Mouse (Mus musculus) gastrocnemius, postnatal 25 days (tissue): Measurements from ENCODE around the gene Srpk1. TPM values are rescaled to one million over a fixed set of nuclear protein-coding genes. Genes with fewer than 3 reads are reported as not detected.
A peak's percentile ranks its signal among the peaks of the same experiment; 100 is the strongest.

ENCODE experiments used
- DNase-seq: peaks from one replicate; pipeline ENCODE4 v3.0.0; 2022
- total RNA-seq, 2 experiments: library from RNA; stranded (reverse); gene quantifications; 1 replicate in 1 of 2; 2 replicates in 1 of 2; pipeline ENCODE4 v1.2.3; 2021

Srpk1 gene
- total RNA-seq, 2 experiments from 2014 or later: 25.0 to 31.4 TPM

- no peak for DNase-seq
Observed at GRCm38 (mm10) chr17:28615332-28615731, 7.2 kb downstream of the Srpk1 start.

GRCm38 (mm10) chr17:28613096-28613495, 9.4 kb downstream of the Srpk1 start:
- DNase-seq: no peak

GRCm38 (mm10) chr17:28612603-28613002, 9.9 kb downstream of the Srpk1 start:
- DNase-seq: no peak

DNA sequence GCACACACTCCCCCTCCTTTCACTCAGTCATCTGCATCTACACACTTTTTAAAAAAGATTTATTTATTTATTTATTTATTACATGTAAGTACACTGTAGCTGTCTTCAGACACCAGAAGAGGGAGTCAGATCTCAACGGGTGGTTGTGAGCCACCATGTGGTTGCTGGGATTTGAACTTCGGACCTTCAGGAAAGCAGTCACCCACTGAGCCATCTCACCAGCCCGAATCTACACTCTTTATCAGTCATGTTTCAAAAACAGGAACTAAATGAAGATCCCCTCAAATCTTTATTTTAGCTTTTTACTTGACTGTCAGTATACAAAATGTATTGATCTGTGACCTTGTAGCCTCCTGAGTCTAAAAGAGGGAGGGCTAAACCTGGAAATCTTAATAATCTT, 13.0 kb downstream of the Srpk1 start:
- no peak for DNase-seq

DNA sequence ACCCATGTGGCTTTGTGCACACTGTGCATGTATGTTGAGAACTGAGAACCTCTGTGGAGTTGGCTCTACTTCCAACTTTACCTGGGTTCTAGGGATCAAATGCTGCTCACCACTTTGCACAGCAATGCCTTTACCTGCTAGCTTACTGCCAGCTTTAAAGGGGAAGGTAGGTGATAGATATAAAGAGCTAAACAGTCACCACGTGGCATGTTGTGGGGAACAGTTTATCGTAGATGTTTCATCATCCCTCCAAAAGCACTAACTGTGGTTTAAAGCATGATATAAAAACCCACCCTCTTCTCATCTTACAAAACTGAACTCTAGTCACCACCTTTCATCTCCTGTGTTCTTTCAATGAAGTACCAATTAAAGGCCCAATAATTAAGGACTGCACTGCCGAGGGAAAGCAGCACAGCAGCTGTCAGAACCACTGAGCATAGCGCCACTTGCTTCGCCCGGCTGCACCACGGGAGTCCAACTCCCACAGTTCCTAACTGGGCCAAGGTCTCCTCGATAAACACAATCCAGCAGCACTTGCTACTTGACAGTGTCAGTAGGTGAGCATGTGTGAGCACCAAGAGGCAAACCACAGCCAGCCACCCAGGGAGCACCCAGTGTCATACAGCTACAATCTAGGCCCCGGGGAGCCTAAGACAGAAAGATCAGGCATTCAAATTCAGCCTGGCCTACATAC, 20.8 kb downstream of the Srpk1 start:
- DNase-seq: no peak

- DNase-seq: no peak
Observed at GRCm38 (mm10) chr17:28600780-28601179, 21.7 kb downstream of the Srpk1 start.

DNA sequence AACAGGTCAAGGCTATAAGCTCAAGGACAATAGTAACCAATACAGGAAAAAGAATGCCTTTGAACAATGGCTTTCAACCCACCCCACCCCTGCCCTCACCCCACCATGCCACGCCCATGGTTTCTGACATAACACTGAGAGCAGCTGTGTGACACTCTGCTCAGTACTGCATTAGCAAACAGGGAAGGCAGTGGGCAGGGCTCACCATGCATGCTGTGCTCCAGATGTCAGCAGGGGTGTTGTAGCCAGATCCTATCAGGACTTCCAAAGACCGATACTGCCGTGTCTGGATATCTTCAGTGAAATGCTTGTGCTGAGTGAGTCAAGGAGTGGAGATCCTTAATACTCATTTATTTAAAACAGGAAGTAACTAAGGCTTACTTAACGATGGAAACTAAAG, 28.5 kb downstream of the Srpk1 start:
- no peak for DNase-seq

- peak; percentile 48 for DNase-seq
Observed at GRCm38 (mm10) chr17:28592998-28593397, 29.5 kb downstream of the Srpk1 start.

- DNase-seq: no peak
Observed at GRCm38 (mm10) chr17:28591476-28591875, 31.0 kb downstream of the Srpk1 start.

GRCm38 (mm10) chr17:28590596-28590995, 31.9 kb downstream of the Srpk1 start:
- DNase-seq: no peak

DNA sequence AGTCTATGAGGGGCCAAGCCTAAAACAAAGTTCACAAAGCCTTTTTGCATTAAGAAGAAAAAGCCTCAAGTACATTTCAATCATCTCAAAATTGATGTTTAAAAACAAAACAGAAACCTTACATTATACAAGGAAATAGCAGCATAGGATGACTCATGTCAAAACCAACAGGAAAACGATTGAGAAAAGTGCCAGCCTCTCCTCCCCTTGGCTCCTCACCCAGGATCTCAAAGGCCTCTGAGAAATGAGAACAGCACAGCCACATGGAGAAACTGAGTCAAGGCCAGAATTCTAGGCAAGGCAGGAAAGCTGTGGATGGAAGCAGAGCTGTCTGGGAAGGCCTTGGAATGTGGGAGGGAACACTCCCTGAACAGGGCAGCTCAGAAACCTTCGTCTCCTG, 33.9 kb downstream of the Srpk1 start:
- DNase-seq: no peak

DNA sequence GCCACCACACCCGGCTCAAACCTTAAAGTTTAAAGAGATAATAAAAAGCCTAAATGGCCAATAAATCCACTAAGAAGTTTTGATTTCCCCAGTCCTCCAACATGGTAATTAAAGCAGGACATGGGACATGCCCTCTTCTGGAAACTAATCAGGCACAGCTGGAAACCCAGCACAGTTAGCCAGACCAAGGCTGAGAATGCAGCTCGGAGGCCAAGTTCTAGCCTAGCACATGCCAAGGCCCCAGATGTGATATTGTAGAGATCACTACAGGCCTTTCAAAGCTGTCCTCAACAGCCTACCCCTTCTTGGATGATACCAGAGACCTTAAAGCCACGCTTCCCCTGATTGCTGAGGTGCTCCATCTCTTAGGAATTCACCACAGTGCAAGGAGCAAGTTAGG, 36.0 kb downstream of the Srpk1 start:
- no peak for DNase-seq

DNA sequence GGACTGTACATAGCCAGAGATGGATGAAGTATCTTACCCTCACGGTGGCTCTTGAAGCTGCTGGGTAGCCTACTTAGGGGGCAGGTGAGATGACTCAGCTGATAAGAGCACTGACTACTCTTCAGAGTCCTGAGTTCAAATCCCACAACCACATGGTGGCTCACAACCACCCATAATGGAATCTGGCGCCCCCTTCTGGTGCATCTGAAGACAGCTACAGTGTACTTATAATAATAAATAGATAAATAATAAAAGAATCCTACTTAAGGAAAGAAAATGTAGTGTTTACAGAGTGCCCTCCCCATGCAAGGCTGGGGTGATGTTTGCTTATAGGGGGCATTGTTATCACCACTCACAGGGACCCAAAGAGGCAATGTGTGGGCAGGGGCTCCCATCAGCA, 41.5 kb downstream of the Srpk1 start:
- no peak for DNase-seq

GRCm38 (mm10) chr17:28580396-28580795, 42.1 kb downstream of the Srpk1 start:
- no peak for DNase-seq

- DNase-seq: no peak
Observed at GRCm38 (mm10) chr17:28575244-28576125, 47.0 kb downstream of the Srpk1 start, which contains the start of gene Lhfpl5. Gene Lhfpl5 (plus strand): TSS chr17:28575641.

DNA sequence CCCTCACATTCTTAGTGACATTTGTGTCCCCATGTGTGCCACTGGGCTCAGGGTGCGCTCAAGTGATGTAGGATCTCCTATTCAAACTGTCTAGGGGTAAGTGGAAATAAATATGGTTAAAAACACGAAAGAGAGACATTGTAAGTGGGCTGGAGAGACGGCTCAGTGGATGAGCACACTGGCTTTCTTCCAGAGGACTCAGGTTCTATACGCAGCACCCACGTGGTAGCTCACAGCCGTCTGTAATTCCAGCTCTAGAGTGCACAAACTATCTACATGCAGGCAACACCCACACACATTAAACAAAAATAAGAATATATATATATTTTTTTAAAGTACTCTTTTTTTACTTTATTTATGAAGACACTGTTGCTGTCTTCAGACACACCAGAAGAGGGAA, 49.6 kb downstream of the Srpk1 start:
- DNase-seq: no peak

GRCm38 (mm10) chr17:28572521-28572920, 50.0 kb downstream of the Srpk1 start:
- DNase-seq: no peak

DNA sequence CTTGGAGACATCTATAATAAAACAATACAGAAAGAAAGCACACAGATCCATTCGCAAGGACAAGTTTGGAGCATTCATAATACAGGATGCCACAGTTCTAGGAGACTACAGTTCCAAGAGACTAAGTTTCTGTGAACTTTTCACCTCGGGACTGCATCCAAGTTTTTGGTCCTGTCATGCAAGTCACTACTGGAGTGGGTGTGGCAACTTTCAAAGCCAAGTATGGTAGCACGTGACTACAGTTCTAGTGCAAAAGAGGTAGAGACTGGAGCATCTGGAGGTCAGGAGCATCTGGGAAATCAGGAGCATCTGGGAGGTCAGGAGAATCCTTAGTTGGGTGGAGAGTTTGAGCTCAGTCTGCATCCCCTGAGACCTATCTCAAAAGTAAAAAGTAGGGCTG, 50.6 kb downstream of the Srpk1 start:
- no peak for DNase-seq

DNA sequence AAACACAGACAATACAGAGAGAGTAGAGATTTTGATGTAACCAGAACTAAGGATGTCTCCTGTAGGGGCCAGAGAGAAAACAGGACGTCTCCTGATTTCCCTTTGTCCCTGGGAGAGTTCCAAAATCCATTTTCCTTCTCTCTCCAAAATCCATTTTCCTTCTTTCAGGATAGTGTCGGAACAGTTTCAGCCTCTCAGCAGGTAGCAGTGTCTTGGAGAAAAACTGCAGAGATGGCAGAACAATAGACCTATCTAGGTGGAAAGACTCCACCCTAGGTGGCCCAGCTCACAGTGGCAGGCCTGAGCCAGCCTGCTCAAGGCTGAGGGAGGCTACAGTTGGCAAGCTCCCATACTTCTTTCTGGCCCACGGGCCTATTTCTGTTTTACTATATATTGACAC, 55.0 kb downstream of the Srpk1 start:
- no peak for DNase-seq

GRCm38 (mm10) chr17:28565181-28565580, 57.3 kb downstream of the Srpk1 start:
- no peak for DNase-seq

GRCm38 (mm10) chr17:28561613-28562012, 60.9 kb downstream of the Srpk1 start:
- no peak for DNase-seq

GRCm38 (mm10) chr17:28560598-28560997, 61.9 kb downstream of the Srpk1 start, which contains the start of gene Clps:
Gene Clps (minus strand): TSS chr17:28560766.
- no peak for DNase-seq

- no peak for DNase-seq
Observed at GRCm38 (mm10) chr17:28557772-28558171, 64.7 kb downstream of the Srpk1 start.
